Mouse (Mus musculus) leukemia stem cell, adult 10-12 weeks (primary cell): ENCODE results near the gene Acvr1c. TPM values are rescaled to one million over a fixed set of nuclear protein-coding genes. Genes with fewer than 3 reads are reported as not detected.

ENCODE experiments used
- polyA plus RNA-seq: library from polyadenylated mRNA; stranded (reverse); fragments of >175 nt; gene quantifications from 2 replicates; pipeline ENCODE4 v1.2.3, GENCODE M21; 2012; ENCODE audit warnings: low replicate concordance

Gene Acvr1c
- not detected in 2 replicates for polyA plus RNA-seq

GRCm38 (mm10) chr2:58357414-58358131, at the start of gene Acvr1c:
TSS of gene Acvr1c (minus strand) at chr2:58357895.

Other genes with a start within 250 kb of the Acvr1c start
- gene Cytip, start 162.4 kb downstream of the Acvr1c start, polyA plus RNA-seq: 0.29 and 4.4 TPM in 2 replicates
- gene Gm17409, start 112.2 kb upstream of the Acvr1c start, polyA plus RNA-seq: not detected in 2 replicates
- 0.23 and 1.4 TPM in 2 replicates for gene Acvr1, start 209.3 kb upstream of the Acvr1c start, polyA plus RNA-seq
- not detected in 2 replicates for gene Upp2, start 209.4 kb upstream of the Acvr1c start, polyA plus RNA-seq